Mouse (Mus musculus) layer of hippocampus, adult 9-11 months (tissue): ENCODE results near the gene Stat2.
A peak's percentile ranks its signal among the peaks of the same experiment; 100 is the strongest.

ENCODE experiments used
- DNase-seq: peaks from one replicate; pipeline ENCODE4 v3.0.0; 2022

The Stat2 gene

GRCm38 (mm10) chr10:128270287-128270841, at the start of gene Stat2:
Gene Stat2, plus strand, starts transcription at chr10:128270559.
- peak; percentile 98 for DNase-seq

- no peak for DNase-seq
Measured at GRCm38 (mm10) chr10:128221533-128222286, 48.6 kb upstream of the Stat2 start.

- DNase-seq = no peak
Measured at GRCm38 (mm10) chr10:128225064-128225463, 45.3 kb upstream of the Stat2 start.

GRCm38 (mm10) chr10:128225538-128225937, 44.8 kb upstream of the Stat2 start, which contains the start of gene Mip:
Gene Mip, plus strand, starts transcription at chr10:128225838.
- DNase-seq = no peak

GRCm38 (mm10) chr10:128227592-128227991, 42.8 kb upstream of the Stat2 start:
- DNase-seq = no peak

- DNase-seq = no peak
Measured at GRCm38 (mm10) chr10:128228009-128228408, 42.4 kb upstream of the Stat2 start.

- no peak for DNase-seq
Measured at GRCm38 (mm10) chr10:128230582-128230981, 39.8 kb upstream of the Stat2 start.

GRCm38 (mm10) chr10:128231146-128231545, 39.2 kb upstream of the Stat2 start:
- no peak for DNase-seq

GRCm38 (mm10) chr10:128231697-128232419, 38.5 kb upstream of the Stat2 start, which contains the start of gene Timeless:
Gene Timeless, plus strand, starts transcription at chr10:128232065.
- DNase-seq = peak; percentile 74

GRCm38 (mm10) chr10:128232420-128232985, 37.9 kb upstream of the Stat2 start:
- peak; percentile 71 for DNase-seq

GRCm38 (mm10) chr10:128236321-128236720, 34.0 kb upstream of the Stat2 start:
- DNase-seq = no peak

- peak; percentile 21 for DNase-seq
Measured at GRCm38 (mm10) chr10:128237807-128238480, 32.4 kb upstream of the Stat2 start.

GRCm38 (mm10) chr10:128239140-128239539, 31.2 kb upstream of the Stat2 start:
- DNase-seq = no peak

GRCm38 (mm10) chr10:128240131-128240530, 30.2 kb upstream of the Stat2 start:
- no peak for DNase-seq

- DNase-seq = no peak
Measured at GRCm38 (mm10) chr10:128243252-128243651, 27.1 kb upstream of the Stat2 start.

- DNase-seq = no peak
Measured at GRCm38 (mm10) chr10:128244121-128244520, 26.2 kb upstream of the Stat2 start.

- DNase-seq = no peak
Measured at GRCm38 (mm10) chr10:128247020-128247732, 23.2 kb upstream of the Stat2 start.

GRCm38 (mm10) chr10:128250565-128250964, 19.8 kb upstream of the Stat2 start:
- DNase-seq = no peak

GRCm38 (mm10) chr10:128253677-128254255, 16.6 kb upstream of the Stat2 start, which contains the start of gene Apon:
Gene Apon, plus strand, starts transcription at chr10:128254096.
- no peak for DNase-seq

- DNase-seq = no peak
Measured at GRCm38 (mm10) chr10:128255925-128256324, 14.4 kb upstream of the Stat2 start.

- no peak for DNase-seq
Measured at GRCm38 (mm10) chr10:128256328-128256727, 14.0 kb upstream of the Stat2 start.

GRCm38 (mm10) chr10:128258953-128259352, 11.4 kb upstream of the Stat2 start:
- DNase-seq = no peak
